11 mouse cellular contexts compared by ENCODE assay signal in genomic region chr10:117490851-117491595, GRCm38 (mm10).
"Had no signal": no experiment of that assay in that cellular context is flagged by ENCODE, and none has a peak within 500 bp of the region (broad histone marks: within the 10 kb centered on the region; RNA-seq: fewer than 3 reads in every experiment).

No protein-coding gene starts in this region.

- DNase-seq: left cerebral cortex, postnatal 4 days; liver; liver, embryonic 13.5 days; liver, postnatal 0 days; lung, adult 18-20 months; lung, adult 2 months; lung, embryonic 14.5 days; lung, postnatal 14 days; lung, postnatal 36 days; lung, postnatal 4 days; midbrain, embryonic 14.5 days had no signal
